Mouse (Mus musculus) olfactory bulb, adult 2 months (tissue): ENCODE measurements around the gene Ypel3.

ENCODE experiments used
- CTCF ChIP-seq: fragments of 200-500 bp; IDR thresholded peaks from 2 replicates; pipeline ENCODE4 v1.5.1; 2012; ENCODE audit warnings: low read depth, mild to moderate bottlenecking, low read length, moderate library complexity; ENCODE audit not compliant: insufficient read depth
- POLR2A ChIP-seq: fragments of 200-500 bp; IDR thresholded peaks from 2 replicates; pipeline ENCODE4 v1.6.1; 2012; ENCODE audit warnings: mild to moderate bottlenecking, low read depth, low read length, moderate library complexity; ENCODE audit not compliant: insufficient read depth

- TF ChIP-seq CTCF = no peak
- TF ChIP-seq POLR2A = no peak
Measured at GRCm38 (mm10) chr7:126801057-126801422, 24.3 kb downstream of the Ypel3 start.
